Mouse (Mus musculus) lung, adult 2 months (tissue): Measurements from ENCODE around the gene Dlg4.

Experiments used
- CTCF ChIP-seq: fragments of 200-500 bp; IDR thresholded peaks from 2 replicates; pipeline ENCODE4 v1.5.1; 2011; ENCODE audit warnings: mild to moderate bottlenecking, low read length, control low read depth; ENCODE audit not compliant: insufficient read depth
- POLR2A ChIP-seq: fragments of 200-500 bp; IDR thresholded peaks from 2 replicates; pipeline ENCODE4 v1.6.1; 2011; ENCODE audit warnings: low read depth, mild to moderate bottlenecking, control low read depth, low read length, borderline replicate concordance; ENCODE audit errors: extremely low read depth

GRCm38 (mm10) chr11:69976271-69976670 is 40.5 kb upstream of the Dlg4 start:
- TF ChIP-seq CTCF: no peak
- no peak for TF ChIP-seq POLR2A
